Mouse (Mus musculus) thymus, adult 2 months (tissue): ENCODE results near the gene Glt1d1.

Experiments
- CTCF ChIP-seq: fragments of 200-500 bp; IDR thresholded peaks from 2 replicates; pipeline ENCODE4 v1.5.1; 2012; ENCODE audit warnings: mild to moderate bottlenecking, control low read depth, low read length, moderate library complexity, borderline replicate concordance; ENCODE audit not compliant: control insufficient read depth, poor library complexity, insufficient read depth; ENCODE audit errors: extremely low read depth
- POLR2A ChIP-seq: fragments of 200-500 bp; IDR thresholded peaks from 2 replicates; pipeline ENCODE4 v1.6.1; 2012; ENCODE audit warnings: mild to moderate bottlenecking, low read length, control low read depth, moderate library complexity; ENCODE audit not compliant: control insufficient read depth, poor library complexity, insufficient read depth; ENCODE audit errors: extremely low read depth

DNA sequence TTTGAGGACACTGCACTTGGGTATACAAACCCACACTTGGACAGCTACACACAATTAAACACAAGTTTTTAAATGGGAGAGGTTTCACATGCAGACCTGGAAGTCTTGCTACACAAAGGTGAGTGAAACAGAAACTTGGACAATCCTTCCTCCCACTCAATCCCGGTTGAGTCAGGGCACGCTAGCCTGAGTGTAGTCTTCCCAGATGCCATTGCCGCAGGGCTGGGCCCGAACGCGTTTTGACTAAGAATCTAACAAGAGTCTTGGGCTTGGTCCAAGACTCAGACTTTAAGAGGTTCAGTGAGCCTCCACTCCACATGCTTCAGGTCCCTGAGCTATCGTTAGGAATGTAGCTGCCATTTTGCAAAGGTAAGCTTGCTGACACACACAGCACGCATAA lies 11.7 kb upstream of the Glt1d1 start:
- TF ChIP-seq POLR2A: no peak
- TF ChIP-seq CTCF: no peak
